13 mouse cellular contexts compared by ENCODE assay signal in the genomic region with DNA sequence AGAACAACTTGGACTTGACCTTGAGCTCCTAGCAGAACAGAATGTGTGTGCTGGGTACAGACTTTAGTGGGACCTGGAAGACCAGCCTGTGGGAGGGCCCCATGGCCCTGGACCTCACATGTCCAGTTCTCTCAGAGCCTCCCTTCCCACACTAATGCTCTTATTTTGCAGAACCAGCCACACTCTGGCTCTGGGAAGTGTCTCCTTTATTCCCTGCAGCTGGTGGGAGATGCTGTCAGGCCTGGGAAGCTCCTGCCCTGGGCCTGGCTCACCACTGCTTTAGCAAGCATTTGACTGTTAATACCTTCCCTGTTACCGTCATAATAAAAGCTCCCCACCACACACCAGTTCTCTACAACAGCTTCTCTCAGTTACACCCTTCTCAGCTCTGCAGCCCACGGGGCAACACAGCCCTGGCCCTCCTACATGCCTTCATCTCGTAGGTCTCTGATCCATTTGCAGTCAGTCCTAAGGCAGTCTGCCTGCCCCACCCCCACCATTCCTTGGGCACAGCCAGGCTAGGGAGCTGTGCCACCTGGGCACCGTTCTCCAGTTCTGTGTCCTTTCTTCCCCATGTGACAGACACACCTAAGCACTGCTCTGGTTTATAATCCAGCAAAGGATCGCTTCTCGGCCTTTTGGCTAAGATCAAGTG. TPM values are rescaled to one million over a fixed set of nuclear protein-coding genes. Genes with fewer than 3 reads are reported as not detected.
DNase-seq lines count a peak whose midpoint lies in the region; ATAC-seq and TF ChIP-seq lines count a peak whose summit lies in the region.
"Had no signal": no experiment of that assay in that cellular context is flagged by ENCODE, and none has a peak within 500 bp of the region (broad histone marks: within the 10 kb centered on the region; RNA-seq: fewer than 3 reads in every experiment).

No protein-coding gene starts in this region.

- ATAC-seq in kidney, postnatal 0 days (replicated peaks; ENCODE audit: low FRiP score, low read depth): peak; percentile 41; the same call in 1 of the 2 replicates
- ATAC-seq in kidney, embryonic 14.5 days (ENCODE audit: low FRiP score, low TSS enrichment): no peak
- no peak for ATAC-seq in hindbrain, embryonic 13.5 days (ENCODE audit: low FRiP score)

- no peak overlapping the region for H3K27ac ChIP-seq in kidney, postnatal 0 days
- no peak overlapping the region for H3K27ac ChIP-seq in kidney, embryonic 14.5 days (ENCODE audit: low read depth, low read length)
- H3K27ac ChIP-seq in hindbrain, embryonic 13.5 days: no peak overlapping the region
- H3K27ac ChIP-seq: limb, embryonic 12.5 days; midbrain, embryonic 12.5 days had no signal

- H3K9me3 ChIP-seq in kidney, postnatal 0 days (replicated peaks; ENCODE audit: low read length): no peaks in the 10 kb centered on the region
- no peaks in the 10 kb centered on the region for H3K9me3 ChIP-seq in kidney, embryonic 14.5 days (ENCODE audit: control insufficient read depth, low read length)
- no peaks in the 10 kb centered on the region for H3K9me3 ChIP-seq in hindbrain, embryonic 13.5 days
- H3K9me3 ChIP-seq: limb, embryonic 12.5 days; midbrain, embryonic 12.5 days had no signal

- no peak overlapping the region for H3K9ac ChIP-seq in kidney, postnatal 0 days (ENCODE audit: low read depth, low read length)
- H3K9ac ChIP-seq in kidney, embryonic 14.5 days (ENCODE audit: low read depth, low read length): no peak overlapping the region
- H3K9ac ChIP-seq in hindbrain, embryonic 13.5 days: peak overlapping the region; percentile 24; the same call in 1 of the 2 replicates
- H3K9ac ChIP-seq: heart, embryonic 12.5 days; limb, embryonic 12.5 days; midbrain, embryonic 12.5 days had no signal

- H3K27me3 ChIP-seq in kidney, postnatal 0 days (ENCODE audit: insufficient read depth, low read length): no peaks in the 10 kb centered on the region
- no peaks in the 10 kb centered on the region for H3K27me3 ChIP-seq in kidney, embryonic 14.5 days (ENCODE audit: control insufficient read depth, insufficient read depth, low read length)
- H3K27me3 ChIP-seq in hindbrain, embryonic 13.5 days: no peaks in the 10 kb centered on the region
- H3K27me3 ChIP-seq: heart, embryonic 12.5 days; limb, embryonic 12.5 days; midbrain, embryonic 12.5 days had no signal

- H3K36me3 ChIP-seq in kidney, postnatal 0 days (ENCODE audit: insufficient read depth, low read length): no peaks in the 10 kb centered on the region
- H3K36me3 ChIP-seq in kidney, embryonic 14.5 days (ENCODE audit: control insufficient read depth, insufficient read depth, low read length): no peaks in the 10 kb centered on the region
- peaks cover 25% of the 10 kb centered on the region for H3K36me3 ChIP-seq in hindbrain, embryonic 13.5 days
- H3K36me3 ChIP-seq: heart, embryonic 12.5 days; limb, embryonic 12.5 days had no signal

- no peaks in the 10 kb centered on the region for H3K4me1 ChIP-seq in kidney, postnatal 0 days (replicated peaks; ENCODE audit: insufficient read depth, low read length)
- no peaks in the 10 kb centered on the region for H3K4me1 ChIP-seq in kidney, embryonic 14.5 days (ENCODE audit: control insufficient read depth, insufficient read depth, low read length)
- H3K4me1 ChIP-seq in hindbrain, embryonic 13.5 days (replicated peaks): 0 out of 2 replicates have a peak, but pooled peaks cover 8% of the 10 kb centered on the region
- H3K4me1 ChIP-seq: heart, embryonic 12.5 days; limb, embryonic 12.5 days had no signal

- H3K4me2 ChIP-seq in kidney, postnatal 0 days (ENCODE audit: low read length): no peak overlapping the region
- H3K4me2 ChIP-seq in kidney, embryonic 14.5 days (replicated peaks; ENCODE audit: low read depth, low read length): no peak overlapping the region
- H3K4me2 ChIP-seq in hindbrain, embryonic 13.5 days: no peak overlapping the region
- H3K4me2 ChIP-seq: heart, embryonic 12.5 days; limb, embryonic 12.5 days; midbrain, embryonic 12.5 days had no signal

- DNase-seq in kidney, postnatal 0 days (ENCODE audit: low spot score): peak; percentile 47
- peak; percentile 82 for DNase-seq in MN1 (ENCODE audit: low spot score)
- peak; percentile 84 for DNase-seq in brain, adult 2 months (ENCODE audit: low read depth, low spot score)
- no peak for DNase-seq in T-cell, adult 2 months (ENCODE audit: low spot score)
- no peak for DNase-seq in right cerebral cortex, adult 18-20 months
- DNase-seq: adrenal gland, postnatal 25 days; layer of hippocampus, adult 9-11 months; lung, adult 18-20 months had no signal

- WGBS in kidney, postnatal 0 days: 61% methylated on average over 6 of the region's 6 CpGs
- 71% methylated on average over 6 of the region's 6 CpGs for WGBS in kidney, embryonic 14.5 days
- 70% methylated on average over 6 of the region's 6 CpGs for WGBS in hindbrain, embryonic 13.5 days

- no peak for TF ChIP-seq CTCF in kidney, postnatal 0 days (IDR thresholded peaks at IDR 0.05; ENCODE audit: low read depth)

- H3K4me3 ChIP-seq in kidney, postnatal 0 days (replicated peaks; ENCODE audit: low read depth, low read length): no peak overlapping the region
- H3K4me3 ChIP-seq in kidney, embryonic 14.5 days (ENCODE audit: low read length): no peak overlapping the region
- no peak overlapping the region for H3K4me3 ChIP-seq in hindbrain, embryonic 13.5 days
- H3K4me3 ChIP-seq: heart, embryonic 12.5 days; limb, embryonic 12.5 days; midbrain, embryonic 12.5 days had no signal

RNA-seq across cellular contexts. Expression of a gene that starts 12.3 kb away (rescaled TPM):
- 20.0 and 20.6 TPM in 2 replicates for polyA plus RNA-seq in kidney, postnatal 0 days (2015; fragmentation: Nextera tagmentation; extraction: Ambion mirVana)
- 16.3 and 27.0 TPM in 2 replicates for polyA plus RNA-seq in kidney, embryonic 14.5 days (2014; fragmentation: Nextera tagmentation; extraction: Ambion mirVana)
- polyA plus RNA-seq in hindbrain, embryonic 13.5 days (2015; fragmentation: Nextera tagmentation; extraction: Ambion mirVana): 81.1 and 88.9 TPM in 2 replicates

RNA-seq across cellular contexts. Expression of a gene that starts 12.4 kb away (rescaled TPM):
- 28.3 and 31.6 TPM in 2 replicates for polyA plus RNA-seq in kidney, postnatal 0 days (2015; fragmentation: Nextera tagmentation; extraction: Ambion mirVana)
- polyA plus RNA-seq in kidney, embryonic 14.5 days (2014; fragmentation: Nextera tagmentation; extraction: Ambion mirVana): 19.8 and 20.0 TPM in 2 replicates
- polyA plus RNA-seq in hindbrain, embryonic 13.5 days (2015; fragmentation: Nextera tagmentation; extraction: Ambion mirVana): 76.0 and 79.8 TPM in 2 replicates

Comparison
In these comparisons a context has a peak if more than half of its experiments do, and no peak if none do; other contexts are left out.
1. DNase-seq: peak in kidney, postnatal 0 days (single experiment), MN1 (single experiment) and brain, adult 2 months (single experiment); none in T-cell, adult 2 months (single experiment) and right cerebral cortex, adult 18-20 months (single experiment).